Comparison of ENCODE assay signal across 11 mouse cellular contexts in genomic region chr11:62023494-62024233, GRCm38 (mm10).
DNase-seq lines count a peak whose midpoint lies in the region; ATAC-seq and TF ChIP-seq lines count a peak whose summit lies in the region.
"Had no signal": no experiment of that assay in that cellular context is flagged by ENCODE, and none has a peak within 500 bp of the region (broad histone marks: within the 10 kb centered on the region; RNA-seq: fewer than 3 reads in every experiment).

No protein-coding gene starts in this region.

- H3K4me3 ChIP-seq in gastrocnemius, adult 2 months, result no peak overlapping the region
- no peak overlapping the region for H3K4me3 ChIP-seq in left cerebral cortex, adult 2 months
- no peak overlapping the region for H3K4me3 ChIP-seq in embryonic fibroblast, embryonic 13.5 days (ENCODE audit: insufficient read depth, low read length)
- H3K4me3 ChIP-seq in lung, postnatal 0 days (ENCODE audit: low read depth, low read length), result no peak overlapping the region

- no peak overlapping the region for H3K9ac ChIP-seq in lung, postnatal 0 days (replicated peaks; ENCODE audit: low read depth)

- intact Hi-C loops in gastrocnemius, adult 2 months (cut with DNase I), result no loop called here
- intact Hi-C loops in left cerebral cortex, adult 2 months (cut with DNase I), result no loop called here

- TF ChIP-seq EP300 in lung, postnatal 0 days (IDR thresholded peaks at IDR 0.05), result no peak

- peak overlapping the region; percentile 78 for H3K27ac ChIP-seq in gastrocnemius, adult 2 months
- 0 out of 2 replicates have a peak overlapping the region, but pooled peaks have one; percentile 24 for H3K27ac ChIP-seq in left cerebral cortex, adult 2 months
- H3K27ac ChIP-seq in embryonic fibroblast, embryonic 13.5 days (ENCODE audit: insufficient read depth, low read length), result peak overlapping the region; percentile 50
- peak overlapping the region; percentile 64 for H3K27ac ChIP-seq in lung, postnatal 0 days (ENCODE audit: low read length)

- WGBS in lung, postnatal 0 days, result 59% methylated on average over 12 of the region's 12 CpGs

- no peak for TF ChIP-seq POLR2A in embryonic fibroblast, embryonic 13.5 days (IDR thresholded peaks at IDR 0.05; ENCODE audit: low read depth, low read length)

- H3K4me2 ChIP-seq in lung, postnatal 0 days (replicated peaks; ENCODE audit: low read depth, low read length), result no peak overlapping the region

- no peak for DNase-seq in gastrocnemius, adult 2 months
- no peak for DNase-seq in gastrocnemius, postnatal 4 days (ENCODE audit: low spot score in 2 of 2)
- no peak for DNase-seq in left cerebral cortex, adult 2 months (ENCODE audit: extremely low spot score in 1 of 2, low spot score in 2 of 2)
- DNase-seq in left cerebral cortex, adult 8-10 months (ENCODE audit: low spot score in 2 of 2), result no peak
- DNase-seq in lung, postnatal 0 days (ENCODE audit: low spot score), result no peak
- no peak for DNase-seq in ovary, postnatal 10 days (ENCODE audit: low spot score)
- no peak for DNase-seq in gastrocnemius, postnatal 25 days
- DNase-seq: liver; thymus, postnatal 4 days had no signal

- TF ChIP-seq CTCF in gastrocnemius, adult 2 months (IDR thresholded peaks at IDR 0.05), result no peak
- TF ChIP-seq CTCF in left cerebral cortex, adult 2 months (IDR thresholded peaks at IDR 0.05), result no peak
- TF ChIP-seq CTCF in embryonic fibroblast, embryonic 13.5 days (IDR thresholded peaks at IDR 0.05; ENCODE audit: borderline replicate concordance, insufficient read depth, low read length), result no peak
- no peak for TF ChIP-seq CTCF in lung, postnatal 0 days (IDR thresholded peaks at IDR 0.05)

- peaks cover 26% of the 10 kb centered on the region for H3K4me1 ChIP-seq in embryonic fibroblast, embryonic 13.5 days (ENCODE audit: control insufficient read depth, insufficient read depth, low read length)
- H3K4me1 ChIP-seq in lung, postnatal 0 days (ENCODE audit: insufficient read depth, low read depth, low read length), result no peaks in the 10 kb centered on the region; the same call in 1 of the 2 replicates

- peak; percentile 27; the same call in 1 of the 2 replicates for ATAC-seq in lung, postnatal 0 days

- no peaks in the 10 kb centered on the region for H3K36me3 ChIP-seq in lung, postnatal 0 days (ENCODE audit: insufficient read depth, low read length)

- H3K27me3 ChIP-seq in lung, postnatal 0 days (replicated peaks; ENCODE audit: insufficient read depth, low read length), result no peaks in the 10 kb centered on the region
- H3K27me3 ChIP-seq: CH12.LX had no signal

- H3K9me3 ChIP-seq in lung, postnatal 0 days (ENCODE audit: low read length), result no peaks in the 10 kb centered on the region

Comparison
In these comparisons a context has a peak if more than half of its experiments do, and no peak if none do; other contexts are left out.
1. H3K27ac ChIP-seq: peak in every context shown above with its lines; median percentile 78 in gastrocnemius, adult 2 months; 64 in lung, postnatal 0 days; 50 in embryonic fibroblast, embryonic 13.5 days; 24 in left cerebral cortex, adult 2 months.